Mouse (Mus musculus): ENCODE data around the gene Nudt14. TPM values are rescaled to one million over a fixed set of nuclear protein-coding genes. Genes with fewer than 3 reads are reported as not detected.

The Nudt14 gene
- polyA plus RNA-seq, 1 experiment from 2014 or later: 88.1 TPM

DNA sequence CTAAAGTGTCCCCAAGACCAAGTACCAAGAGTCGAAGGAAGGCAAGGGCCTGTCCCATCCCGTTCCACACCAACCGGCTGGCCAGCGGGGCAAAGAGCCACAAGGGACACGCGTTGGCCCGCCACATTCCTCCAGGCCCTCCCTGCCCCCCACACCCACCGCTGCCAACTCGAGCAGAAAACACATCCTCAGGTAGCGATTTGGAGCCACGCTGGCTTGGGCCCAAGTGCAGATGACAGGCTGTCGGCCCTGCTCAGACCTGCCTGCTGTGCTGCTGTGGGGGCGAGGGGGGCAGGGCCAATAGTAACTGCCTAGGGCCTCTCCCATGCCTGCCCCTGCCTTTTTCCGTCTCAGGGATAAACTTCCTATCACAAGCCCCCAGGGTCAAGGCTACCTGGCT, 14.7 kb downstream of the Nudt14 start:
- Histone ChIP-seq H3K36me3 (no peaks in the 10 kb centered on the region), H3K9me3 (no peaks in the 10 kb centered on the region), H3K27me3 (replicated peaks) (peaks cover 60% of the 10 kb centered on the region), H3K4me2 (0 out of 2 replicates have a peak overlapping the region, but pooled peaks have one; percentile 92), H3K9ac (no peak overlapping the region), H3K27ac (no peak overlapping the region), H3K4me3 (replicated peaks) (0 out of 2 replicates have a peak overlapping the region, but pooled peaks have one; percentile 58), H3K4me1 (peaks cover 11% of the 10 kb centered on the region)
- no peak for ATAC-seq (ENCODE audit: insufficient read depth, low FRiP score, low read depth)
- WGBS: 68% methylated on average over 14 of the region's 14 CpGs

DNA sequence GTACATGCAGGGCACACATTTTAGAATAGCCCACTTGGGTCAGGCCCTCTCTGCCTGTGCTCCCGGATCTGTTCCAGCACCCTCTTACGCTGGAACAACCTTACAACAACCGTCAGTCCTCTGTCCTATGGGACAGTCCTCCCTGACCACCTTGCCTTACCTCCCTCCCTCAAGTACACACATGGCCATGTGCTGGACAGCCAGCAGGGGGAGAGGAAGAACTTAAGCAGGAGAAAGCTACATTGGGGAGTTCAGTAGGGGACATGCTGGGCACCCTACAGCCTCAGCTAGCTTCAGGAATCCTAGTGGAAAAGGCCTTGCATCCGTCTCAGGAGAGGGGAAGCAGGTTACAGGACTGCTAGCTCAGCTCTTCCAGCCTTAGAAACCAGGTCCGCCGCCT, 16.0 kb downstream of the Nudt14 start:
- Histone ChIP-seq H3K4me1 (peaks cover 11% of the 10 kb centered on the region), H3K27me3 (replicated peaks) (peaks cover 52% of the 10 kb centered on the region), H3K9me3 (no peaks in the 10 kb centered on the region), H3K36me3 (no peaks in the 10 kb centered on the region), H3K9ac (no peak overlapping the region), H3K4me2 (no peak overlapping the region), H3K27ac (no peak overlapping the region), H3K4me3 (replicated peaks) (no peak overlapping the region)
- ATAC-seq (ENCODE audit: insufficient read depth, low FRiP score, low read depth): no peak
- WGBS: 82% methylated on average over 6 of the region's 6 CpGs

DNA sequence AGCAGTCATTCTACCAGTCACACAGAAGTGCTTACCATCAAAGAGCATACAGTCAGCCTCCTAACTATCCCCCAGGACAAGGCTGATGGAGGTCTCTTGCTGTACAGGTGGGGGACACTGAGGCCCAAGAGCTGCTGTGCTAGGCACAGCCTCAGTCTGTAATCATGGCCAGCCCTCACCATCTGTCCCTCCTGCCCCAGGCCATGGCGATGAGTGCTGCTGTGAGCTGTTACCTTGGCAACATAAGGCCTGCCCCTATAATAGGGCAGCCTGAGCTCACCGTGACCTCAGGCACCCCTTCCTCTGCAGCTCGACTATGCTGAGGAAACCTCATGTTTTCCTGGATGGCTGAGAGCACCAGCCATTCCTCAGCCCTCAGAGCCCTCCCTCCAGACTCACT, 19.4 kb downstream of the Nudt14 start:
- Histone ChIP-seq H3K4me3 (replicated peaks) (no peak overlapping the region), H3K4me1 (no peaks in the 10 kb centered on the region), H3K9ac (no peak overlapping the region), H3K4me2 (no peak overlapping the region), H3K36me3 (no peaks in the 10 kb centered on the region), H3K27me3 (replicated peaks) (peaks cover 18% of the 10 kb centered on the region), H3K9me3 (no peaks in the 10 kb centered on the region), H3K27ac (no peak overlapping the region)
- ATAC-seq (ENCODE audit: insufficient read depth, low FRiP score, low read depth): no peak
- 37% methylated on average over 3 of the region's 3 CpGs for WGBS

DNA sequence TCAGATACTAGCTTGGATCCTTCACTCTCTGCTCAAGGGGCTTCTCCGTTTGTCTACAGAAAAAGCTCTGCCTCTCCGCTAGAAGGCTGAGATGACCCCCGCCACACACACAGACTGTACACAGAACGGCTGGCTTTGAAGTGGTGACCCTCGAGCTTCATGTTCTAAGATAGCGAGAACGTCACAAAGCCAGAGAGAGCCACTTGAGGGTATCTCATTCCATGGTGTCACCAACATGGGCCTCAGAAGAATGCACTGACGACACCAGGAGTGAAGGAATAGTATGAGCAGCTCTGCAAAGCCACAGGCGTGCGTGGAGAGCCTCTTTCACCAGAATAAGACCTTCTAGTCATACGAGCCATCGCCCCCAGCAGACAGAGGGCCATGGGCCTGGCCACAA, 20.4 kb downstream of the Nudt14 start:
- Histone ChIP-seq H3K9me3 (no peaks in the 10 kb centered on the region), H3K27ac (no peak overlapping the region), H3K36me3 (no peaks in the 10 kb centered on the region), H3K4me1 (no peaks in the 10 kb centered on the region), H3K27me3 (replicated peaks) (0 out of 2 replicates have a peak, but pooled peaks cover 9% of the 10 kb centered on the region), H3K4me3 (replicated peaks) (no peak overlapping the region), H3K9ac (no peak overlapping the region), H3K4me2 (no peak overlapping the region)
- WGBS: 90% methylated on average over 12 of the region's 12 CpGs
- no peak for ATAC-seq (ENCODE audit: insufficient read depth, low FRiP score, low read depth)

DNA sequence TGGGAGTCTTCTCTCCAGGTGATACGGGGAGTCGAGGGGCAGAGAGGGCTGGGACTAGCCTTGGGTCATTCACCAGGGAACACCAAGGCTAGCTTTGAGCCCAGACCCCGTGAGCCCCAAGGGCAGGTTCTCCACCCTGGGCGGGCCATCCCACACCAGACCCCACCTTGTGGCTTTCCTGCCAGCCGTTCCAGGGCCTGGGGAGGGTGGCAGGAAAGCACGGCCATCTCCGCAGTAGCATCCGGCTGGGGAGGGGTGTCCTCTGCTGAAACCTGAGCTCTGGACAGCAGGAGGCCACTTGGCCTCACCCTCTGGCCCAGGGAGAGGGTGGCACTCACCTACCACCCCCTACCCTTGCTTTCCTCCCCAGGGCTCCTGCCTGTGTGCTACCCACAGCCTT, 24.0 kb downstream of the Nudt14 start:
- H3K4me2 ChIP-seq: no peak overlapping the region
- H3K27ac ChIP-seq: no peak overlapping the region
- no peaks in the 10 kb centered on the region for H3K4me1 ChIP-seq
- no peak overlapping the region for H3K4me3 ChIP-seq (replicated peaks)
- 42% methylated on average over 8 of the region's 8 CpGs for whole genome bisulfite sequencing
- no peaks in the 10 kb centered on the region for H3K9me3 ChIP-seq
- H3K27me3 ChIP-seq (replicated peaks): no peaks in the 10 kb centered on the region
- no peak overlapping the region for H3K9ac ChIP-seq
- no peak for ATAC-seq (ENCODE audit: insufficient read depth, low FRiP score, low read depth)
- H3K36me3 ChIP-seq: no peaks in the 10 kb centered on the region

DNA sequence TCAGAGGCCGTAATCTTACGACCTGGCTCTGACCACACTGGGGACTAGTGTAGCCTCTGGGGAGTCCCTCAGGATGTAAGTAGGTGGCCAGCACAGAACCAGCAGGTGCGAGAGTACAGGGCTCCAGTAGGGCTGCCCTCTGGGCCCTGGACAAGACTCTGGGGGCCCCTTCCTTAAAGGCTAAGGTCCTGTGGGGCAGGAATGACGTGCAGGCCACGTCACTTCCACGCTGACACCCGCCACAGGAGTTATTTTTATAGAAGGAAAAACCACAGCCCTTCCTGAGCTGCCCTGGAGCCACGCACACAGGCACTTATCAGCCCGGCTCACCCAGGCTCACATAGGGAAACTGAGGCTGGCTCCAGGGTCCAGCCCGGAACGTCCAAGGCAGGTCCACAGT, 24.4 kb downstream of the Nudt14 start:
- Histone ChIP-seq H3K4me2 (no peak overlapping the region), H3K9me3 (no peaks in the 10 kb centered on the region), H3K4me3 (replicated peaks) (no peak overlapping the region), H3K9ac (no peak overlapping the region), H3K4me1 (no peaks in the 10 kb centered on the region), H3K27ac (no peak overlapping the region), H3K36me3 (no peaks in the 10 kb centered on the region), H3K27me3 (replicated peaks) (no peaks in the 10 kb centered on the region)
- ATAC-seq (ENCODE audit: insufficient read depth, low FRiP score, low read depth): no peak
- WGBS: 61% methylated on average over 11 of the region's 11 CpGs

DNA sequence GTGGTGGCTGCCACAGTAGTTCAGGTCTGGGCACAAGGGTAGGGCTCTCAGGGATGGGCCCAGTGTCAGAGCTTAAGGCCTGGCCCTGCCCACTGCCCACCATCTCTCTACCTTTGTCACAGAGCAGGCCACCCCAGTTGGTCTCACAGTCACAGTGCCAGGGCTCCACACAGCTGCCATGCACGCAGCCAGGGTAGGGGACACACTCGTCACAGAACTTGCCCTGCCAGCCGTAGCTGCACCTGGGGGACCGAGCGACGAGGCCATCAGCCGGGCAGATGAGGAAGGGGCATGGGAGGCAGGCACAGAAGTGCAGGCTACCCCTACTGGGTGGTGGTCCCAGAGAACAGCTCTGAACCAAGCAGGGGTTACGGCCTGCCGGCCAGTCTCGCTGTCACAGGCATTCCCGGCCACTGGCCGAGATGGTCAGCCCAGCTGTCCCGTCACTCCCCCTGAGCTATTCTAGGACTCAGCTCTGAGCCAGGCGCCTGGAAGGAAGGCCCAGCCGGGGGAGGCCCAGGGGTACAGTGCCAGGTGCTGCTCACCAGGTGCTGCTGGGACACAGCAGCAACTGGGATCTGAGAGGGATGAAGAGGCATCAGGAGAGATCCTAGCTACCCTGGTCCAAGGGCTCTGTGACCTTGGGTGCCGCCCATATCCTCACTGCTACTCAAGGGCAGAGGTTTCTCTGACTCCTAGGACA, 25.1 kb downstream of the Nudt14 start:
- H3K27ac ChIP-seq: no peak overlapping the region
- no peak overlapping the region for H3K4me3 ChIP-seq (replicated peaks)
- no peak for ATAC-seq (ENCODE audit: insufficient read depth, low FRiP score, low read depth)
- H3K27me3 ChIP-seq (replicated peaks): no peaks in the 10 kb centered on the region
- no peak overlapping the region for H3K9ac ChIP-seq
- WGBS: 83% methylated on average over 16 of the region's 16 CpGs
- H3K4me1 ChIP-seq: no peaks in the 10 kb centered on the region
- no peaks in the 10 kb centered on the region for H3K36me3 ChIP-seq
- no peaks in the 10 kb centered on the region for H3K9me3 ChIP-seq
- no peak overlapping the region for H3K4me2 ChIP-seq

DNA sequence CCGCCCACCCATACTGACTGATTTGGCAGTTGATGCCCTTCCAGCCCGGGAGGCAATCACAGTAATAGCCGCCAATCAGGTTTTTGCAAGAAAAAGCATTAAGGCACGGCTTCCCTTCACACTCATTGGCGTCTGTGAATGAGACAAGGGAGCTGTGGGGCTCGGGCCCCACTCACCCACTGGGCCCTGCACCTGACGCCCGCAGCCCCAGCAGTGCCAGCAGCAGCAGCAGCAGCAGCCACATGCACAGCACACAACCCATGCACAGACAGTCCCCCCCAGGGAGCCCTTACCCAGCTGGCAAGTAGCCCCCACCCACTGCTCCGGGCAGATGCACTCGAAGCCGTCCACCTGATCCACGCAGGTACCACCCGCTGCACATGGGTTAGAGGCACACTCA, 26.3 kb downstream of the Nudt14 start:
- WGBS: 73% methylated on average over 13 of the region's 13 CpGs
- no peak for ATAC-seq (ENCODE audit: insufficient read depth, low FRiP score, low read depth)
- no peaks in the 10 kb centered on the region for H3K36me3 ChIP-seq
- H3K27me3 ChIP-seq (replicated peaks): no peaks in the 10 kb centered on the region
- no peak overlapping the region for H3K9ac ChIP-seq
- no peaks in the 10 kb centered on the region for H3K4me1 ChIP-seq
- H3K27ac ChIP-seq: no peak overlapping the region
- H3K4me2 ChIP-seq: no peak overlapping the region
- no peak overlapping the region for H3K4me3 ChIP-seq (replicated peaks)
- H3K9me3 ChIP-seq: no peaks in the 10 kb centered on the region

DNA sequence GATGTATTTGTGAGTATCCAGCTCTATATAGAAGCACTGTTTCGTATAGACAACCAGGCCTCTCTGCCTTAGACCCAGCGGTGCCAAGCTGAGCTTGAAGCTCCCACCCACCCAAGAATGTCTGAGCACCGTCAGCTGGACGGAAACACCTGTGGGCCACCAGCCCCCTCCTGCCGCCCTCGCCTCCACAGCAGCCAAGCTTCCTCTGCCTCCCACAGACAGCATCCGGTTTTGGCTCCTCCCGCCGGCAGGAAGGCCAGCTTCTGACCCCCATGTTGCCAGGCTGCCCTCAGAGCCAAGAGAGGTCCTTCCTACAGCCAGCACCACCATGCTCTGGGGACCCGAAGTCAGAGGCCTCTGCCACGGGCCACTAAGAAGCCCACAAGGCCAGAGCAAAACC, 27.4 kb downstream of the Nudt14 start:
- Histone ChIP-seq H3K9me3 (no peaks in the 10 kb centered on the region), H3K4me1 (no peaks in the 10 kb centered on the region), H3K36me3 (no peaks in the 10 kb centered on the region), H3K27ac (no peak overlapping the region), H3K4me3 (replicated peaks) (no peak overlapping the region), H3K27me3 (replicated peaks) (no peaks in the 10 kb centered on the region), H3K9ac (no peak overlapping the region), H3K4me2 (no peak overlapping the region)
- WGBS: 57% methylated on average over 11 of the region's 11 CpGs
- ATAC-seq (ENCODE audit: insufficient read depth, low FRiP score, low read depth): no peak

DNA sequence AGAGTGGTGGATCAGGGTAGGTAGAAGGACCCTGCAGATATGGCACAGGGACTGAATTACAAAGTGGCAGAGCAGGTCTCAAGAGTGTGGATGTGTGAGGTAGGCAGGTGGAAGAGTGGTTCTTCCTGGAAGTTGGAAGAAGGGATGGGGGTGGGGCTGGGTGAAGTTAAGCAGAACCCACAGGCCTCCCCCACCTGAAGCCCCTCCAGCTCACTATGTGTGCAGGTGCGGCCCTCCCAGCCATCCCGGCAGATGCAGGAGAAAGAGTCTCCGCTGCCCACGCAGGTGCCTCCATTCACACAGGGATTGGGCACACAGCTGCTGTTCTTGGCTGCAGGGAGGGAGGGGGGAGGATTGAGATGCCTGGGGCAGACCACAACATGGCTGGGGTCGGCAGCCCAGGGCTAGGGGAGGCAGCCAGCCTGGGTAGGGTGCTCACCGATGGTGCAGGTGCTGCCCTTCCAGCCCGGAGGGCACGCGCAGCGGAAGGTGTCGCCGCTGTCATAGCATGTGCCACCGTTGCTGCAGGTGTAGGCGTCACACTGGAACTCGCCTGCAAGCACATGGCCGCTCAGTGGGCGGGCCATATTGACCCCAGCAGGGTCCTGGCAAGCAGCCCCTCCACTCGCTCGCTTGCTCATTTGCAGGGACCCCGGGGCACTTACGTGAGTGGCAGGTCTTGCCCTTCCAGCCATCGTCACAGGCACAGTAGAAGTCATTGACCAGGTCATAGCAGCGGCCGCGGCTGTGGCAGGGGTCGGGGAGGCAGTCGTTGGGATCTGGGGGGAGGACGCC, 28.8 kb downstream of the Nudt14 start:
- H3K9me3 ChIP-seq: no peaks in the 10 kb centered on the region
- no peaks in the 10 kb centered on the region for H3K27me3 ChIP-seq (replicated peaks)
- no peaks in the 10 kb centered on the region for H3K36me3 ChIP-seq
- H3K9ac ChIP-seq: no peak overlapping the region
- WGBS: 86% methylated on average over 28 of the region's 28 CpGs
- no peaks in the 10 kb centered on the region for H3K4me1 ChIP-seq
- H3K4me3 ChIP-seq (replicated peaks): no peak overlapping the region
- no peak for ATAC-seq (ENCODE audit: insufficient read depth, low FRiP score, low read depth)
- H3K4me2 ChIP-seq: no peak overlapping the region
- no peak overlapping the region for H3K27ac ChIP-seq

DNA sequence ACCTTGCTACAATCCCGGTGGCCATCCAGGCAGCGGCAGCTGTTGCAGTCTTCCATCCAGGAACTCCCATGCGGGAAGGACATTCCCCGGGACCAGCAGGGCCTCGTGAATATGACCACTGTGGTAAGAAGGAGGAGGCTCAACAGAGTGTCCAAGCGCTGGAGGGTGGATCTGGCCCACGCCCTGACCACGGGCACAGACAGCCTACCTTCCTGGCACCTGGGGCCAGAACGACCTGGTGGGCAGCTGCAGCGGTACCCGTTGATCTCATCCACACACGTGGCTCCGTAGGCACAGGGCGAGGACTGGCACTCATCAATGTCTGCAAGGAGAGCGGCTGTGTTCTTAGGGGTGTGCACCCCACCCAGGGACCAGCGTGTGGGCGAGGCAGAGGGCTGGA, 30.2 kb downstream of the Nudt14 start:
- Histone ChIP-seq H3K27me3 (replicated peaks) (no peaks in the 10 kb centered on the region), H3K9ac (no peak overlapping the region), H3K27ac (no peak overlapping the region), H3K36me3 (no peaks in the 10 kb centered on the region), H3K9me3 (no peaks in the 10 kb centered on the region), H3K4me3 (replicated peaks) (no peak overlapping the region), H3K4me1 (no peaks in the 10 kb centered on the region), H3K4me2 (no peak overlapping the region)
- no peak for ATAC-seq (ENCODE audit: insufficient read depth, low FRiP score, low read depth)
- 86% methylated on average over 17 of the region's 17 CpGs for WGBS

DNA sequence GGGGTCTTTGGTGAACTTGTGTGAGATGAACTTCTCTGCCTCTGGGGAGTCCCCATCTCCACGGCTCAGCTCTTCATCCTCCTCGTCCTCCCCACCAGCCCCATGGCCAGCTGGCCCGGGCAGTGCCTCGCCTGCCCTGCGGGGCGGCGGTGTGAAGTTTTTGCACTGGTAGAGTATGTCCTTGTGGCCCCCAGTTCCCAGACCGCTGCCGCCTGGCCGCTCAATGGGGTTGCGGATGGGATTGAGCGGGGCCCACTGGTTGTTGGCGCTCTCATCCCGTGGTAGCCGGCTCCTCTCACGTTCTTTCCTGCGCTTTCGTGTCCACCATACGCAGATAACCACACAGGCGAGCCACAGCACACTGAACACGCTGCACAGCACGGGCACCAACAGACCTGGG, 32.9 kb downstream of the Nudt14 start:
- ATAC-seq (ENCODE audit: insufficient read depth, low FRiP score, low read depth): no peak
- H3K27me3 ChIP-seq (replicated peaks): no peaks in the 10 kb centered on the region
- H3K4me3 ChIP-seq (replicated peaks): no peak overlapping the region
- H3K36me3 ChIP-seq: no peaks in the 10 kb centered on the region
- no peaks in the 10 kb centered on the region for H3K4me1 ChIP-seq
- 93% methylated on average over 22 of the region's 22 CpGs for WGBS
- H3K4me2 ChIP-seq: no peak overlapping the region
- no peak overlapping the region for H3K27ac ChIP-seq
- H3K9ac ChIP-seq: no peak overlapping the region
- H3K9me3 ChIP-seq: no peaks in the 10 kb centered on the region
